12 mouse cellular contexts compared by ENCODE assay signal in genomic region chr7:100758718-100759117, GRCm38 (mm10). TPM values are rescaled to one million over a fixed set of nuclear protein-coding genes. Genes with fewer than 3 reads are reported as not detected.
DNase-seq lines count a peak whose midpoint lies in the region; ATAC-seq and TF ChIP-seq lines count a peak whose summit lies in the region.
"Had no signal": no experiment of that assay in that cellular context is flagged by ENCODE, and none has a peak within 500 bp of the region (broad histone marks: within the 10 kb centered on the region; RNA-seq: fewer than 3 reads in every experiment).

No protein-coding gene starts in this region.

- H3K4me3 ChIP-seq in layer of hippocampus, adult 2 months = no peak overlapping the region
- H3K4me3 ChIP-seq: embryonic facial prominence, embryonic 13.5 days had no signal

- no peak for TF ChIP-seq CTCF in layer of hippocampus, adult 2 months (conservative IDR thresholded peaks at IDR 0.05)

- H3K27ac ChIP-seq in layer of hippocampus, adult 2 months = peak overlapping the region; percentile 19; the same call in 1 of the 2 replicates
- H3K27ac ChIP-seq: embryonic facial prominence, embryonic 13.5 days had no signal

- DNase-seq in right cerebral cortex, postnatal 25 days = peak; percentile 10
- no peak for DNase-seq in right cerebral cortex, postnatal 10 days (ENCODE audit: low spot score in 2 of 2)
- peak; percentile 87 to 88 for DNase-seq in cerebellum, postnatal 10 days
- DNase-seq in layer of hippocampus, adult 2 months (ENCODE audit: low spot score in 2 of 2) = peak in 1 of 2 experiments; percentile 32
- DNase-seq in heart, adult 9 months (ENCODE audit: low spot score in 2 of 2) = no peak
- no peak for DNase-seq in spleen, postnatal 14 days (ENCODE audit: low spot score in 2 of 2)
- DNase-seq: gastrocnemius, postnatal 36 days; lung, adult 18-20 months had no signal

- ATAC-seq in inflammation-experienced regulatory T-cells, adult 6 months = no peak
- ATAC-seq: intestine, postnatal 0 days; Patski had no signal

RNA-seq across cellular contexts. Expression of gene Fam168a, which starts 52.3 kb away (rescaled TPM):
- 100 to 1,000 TPM; 220 to 229 TPM for total RNA-seq in layer of hippocampus, adult 2 months (2021)
- 10 to 100 TPM; 13.4 to 35.3 (median 26.6) TPM for polyA plus RNA-seq in inflammation-experienced regulatory T-cells, adult 6 months (2017; shearing (Covaris generic))

Comparison
In these comparisons a context has a peak if more than half of its experiments do, and no peak if none do; other contexts are left out.
1. DNase-seq: peak in right cerebral cortex, postnatal 25 days (single experiment) and cerebellum, postnatal 10 days (2 of 2); none in right cerebral cortex, postnatal 10 days (0 of 2), heart, adult 9 months (0 of 2) and spleen, postnatal 14 days (0 of 2).